Mouse (Mus musculus): ENCODE results near the gene Itga9.

DNA sequence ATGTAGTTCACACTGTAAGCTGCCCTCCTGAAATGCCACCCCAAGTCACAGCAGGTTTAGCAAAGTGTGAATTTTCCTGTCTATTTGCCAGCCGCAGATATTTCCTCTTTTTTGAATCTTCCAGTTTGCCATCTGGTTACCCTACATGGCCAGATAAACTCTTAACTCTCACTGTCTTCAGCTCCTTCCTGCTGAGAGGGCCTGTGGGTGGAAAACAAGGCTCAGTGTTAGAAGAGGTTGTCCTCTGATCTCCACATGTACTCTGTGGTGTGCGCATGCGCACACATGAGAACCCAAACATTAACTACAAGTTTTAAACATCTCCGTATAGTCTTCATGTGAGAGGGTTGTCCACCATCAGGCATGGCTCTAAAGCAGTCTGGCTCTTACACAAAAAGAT is 283.7 kb downstream of the Itga9 start:
- TF ChIP-seq CTCF (IDR thresholded peaks at IDR 0.05; ENCODE audit: insufficient read depth, low read depth, low read length) (no peak), POLR2A (IDR thresholded peaks at IDR 0.05; ENCODE audit: insufficient read depth, low read depth, low read length) (no peak)

Measured in olfactory bulb, adult 2 months (tissue).